Mouse (Mus musculus) heart, adult 18-20 months (tissue): ENCODE results near the gene Fam117a. TPM values are rescaled to one million over a fixed set of nuclear protein-coding genes. Genes with fewer than 3 reads are reported as not detected.

Experiments
- DNase-seq, 2 experiments: peaks; one replicate each; pipeline ENCODE4 v3.0.0; 2021 to 2022; ENCODE audit warnings: mixed read lengths in 1 of 2
- total RNA-seq, 2 experiments: library from RNA; stranded (reverse); gene quantifications; 2 replicates each; pipeline ENCODE4 v1.2.3; 2021

The Fam117a gene
- total RNA-seq, 2 experiments from 2014 or later = 6.6 to 7.0 TPM

DNA sequence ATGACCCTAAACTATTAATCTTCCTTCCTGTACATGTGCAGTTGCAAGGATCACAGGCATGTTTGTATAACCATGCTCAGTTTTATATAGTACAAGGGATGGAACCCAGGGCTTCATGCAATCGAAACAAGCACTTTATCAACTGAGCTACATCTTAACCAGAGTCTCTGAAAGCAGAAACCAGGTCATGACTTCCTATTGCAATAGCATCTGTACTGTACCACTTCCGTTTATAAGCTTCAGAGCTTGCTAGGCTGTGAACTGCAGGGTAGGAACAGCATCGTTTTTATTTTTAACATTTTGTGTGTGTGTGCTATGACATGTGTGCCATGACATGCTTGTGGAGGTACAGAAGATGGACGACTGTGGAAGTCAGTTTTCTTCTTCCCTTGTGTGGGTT, 3.6 kb upstream of the Fam117a start:
- DNase-seq = no peak

DNA sequence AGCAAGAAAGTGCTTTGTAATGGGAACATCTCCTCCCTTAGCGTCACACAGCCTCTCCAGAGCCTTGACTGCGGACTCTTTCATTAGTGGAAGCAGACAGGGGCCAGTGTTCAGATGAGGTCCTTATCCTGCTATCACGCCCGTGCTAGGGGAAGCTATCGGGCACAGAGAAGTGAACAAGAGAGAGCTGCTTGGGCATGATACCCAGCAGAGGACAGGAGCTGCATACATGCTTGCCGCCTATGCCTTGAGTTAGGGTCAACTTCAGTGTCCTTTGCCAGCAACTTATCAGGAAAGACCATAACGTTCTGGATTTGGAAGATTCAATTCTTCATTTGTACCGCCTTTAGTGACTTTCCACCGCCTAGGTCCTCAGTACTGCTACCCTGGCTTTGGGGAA, 3.0 kb upstream of the Fam117a start:
- no peak for DNase-seq

DNA sequence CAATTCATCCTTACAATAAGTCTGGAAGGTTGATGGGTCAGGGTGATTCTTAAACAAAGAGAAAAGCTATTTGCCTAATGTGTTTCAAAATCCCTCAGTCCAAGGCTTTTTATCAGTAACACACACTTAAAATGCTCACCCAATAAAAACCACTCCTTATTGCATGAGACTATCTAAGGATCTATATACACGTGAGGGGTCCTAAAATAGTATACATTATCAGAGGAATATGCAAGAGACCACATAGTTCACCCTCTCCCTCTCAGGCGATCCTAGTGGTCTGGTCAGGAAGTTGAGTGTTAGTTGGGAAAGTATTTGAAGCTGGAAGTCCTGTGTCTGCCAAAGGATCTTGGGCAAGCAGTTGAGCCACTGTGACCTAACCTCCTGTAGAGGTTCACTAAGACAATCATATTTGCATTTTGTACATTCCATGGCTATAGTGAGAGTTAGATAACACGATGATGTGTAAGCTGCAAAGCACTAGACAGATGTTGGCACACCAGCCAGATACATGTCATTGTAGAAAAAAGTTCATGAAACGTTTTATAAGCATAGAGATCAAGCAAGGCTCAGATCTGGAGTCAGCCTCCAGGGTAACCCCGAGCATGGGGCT, 2.3 kb upstream of the Fam117a start:
- DNase-seq = no peak

DNA sequence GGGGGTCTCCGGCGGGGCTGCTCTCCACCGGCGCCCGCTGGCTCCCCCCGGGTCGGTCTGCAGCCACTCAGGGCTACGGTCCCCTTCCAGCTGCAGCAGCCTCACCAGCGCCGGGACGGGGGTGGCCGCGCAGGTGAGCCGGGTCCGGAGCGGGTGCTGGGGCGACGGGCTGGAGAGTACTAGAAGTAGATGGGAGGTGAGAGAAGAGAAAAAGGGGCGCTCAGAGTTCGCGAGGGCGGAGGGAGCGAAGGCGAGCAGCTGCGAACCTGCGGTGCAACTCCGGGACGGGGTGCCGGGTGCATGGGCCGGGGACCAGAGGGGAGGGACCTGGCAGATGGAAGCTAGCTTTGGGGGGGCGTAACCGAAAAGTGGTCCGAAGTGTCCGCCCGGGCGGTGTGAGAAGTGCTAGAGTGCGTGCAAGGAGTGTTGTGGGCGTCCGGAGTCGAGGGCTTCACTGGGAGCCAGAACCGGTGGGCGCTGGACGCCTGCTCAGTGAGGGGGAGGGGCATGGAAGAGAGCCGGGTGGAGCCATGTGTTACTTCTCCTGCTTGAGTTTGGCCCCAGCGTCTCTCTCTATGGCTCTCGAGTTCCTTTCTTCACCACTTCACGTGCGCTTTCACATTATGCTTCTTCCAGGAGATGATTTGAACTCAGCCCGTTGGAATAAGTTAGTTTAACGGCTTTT, 453 bp downstream of the Fam117a start:
- peak; percentile 73 to 79 for DNase-seq

DNA sequence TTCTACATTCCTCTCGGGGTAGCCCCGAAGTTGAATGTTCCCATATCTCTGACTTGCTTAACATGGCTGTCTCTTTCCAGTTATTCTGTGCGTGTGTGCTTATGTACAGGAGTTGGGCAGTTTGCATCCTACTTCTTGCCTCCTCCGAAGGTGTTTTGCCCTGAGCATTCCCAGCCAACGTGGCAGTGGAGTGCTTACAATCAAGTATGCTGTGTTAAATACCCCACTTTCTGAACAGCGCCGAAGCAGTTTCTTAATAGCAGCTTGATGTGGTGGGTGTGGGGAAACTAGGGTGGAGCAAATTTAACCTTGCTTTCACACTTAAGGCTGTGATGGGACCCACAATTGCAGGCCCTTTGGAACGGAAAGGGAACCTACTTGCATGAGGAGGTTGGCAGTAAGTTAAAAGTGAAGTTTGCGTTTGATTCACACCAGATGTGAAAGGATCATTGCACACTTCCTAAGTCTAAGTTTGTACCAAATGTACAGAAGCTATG, 1.1 kb downstream of the Fam117a start:
- no peak for DNase-seq

DNA sequence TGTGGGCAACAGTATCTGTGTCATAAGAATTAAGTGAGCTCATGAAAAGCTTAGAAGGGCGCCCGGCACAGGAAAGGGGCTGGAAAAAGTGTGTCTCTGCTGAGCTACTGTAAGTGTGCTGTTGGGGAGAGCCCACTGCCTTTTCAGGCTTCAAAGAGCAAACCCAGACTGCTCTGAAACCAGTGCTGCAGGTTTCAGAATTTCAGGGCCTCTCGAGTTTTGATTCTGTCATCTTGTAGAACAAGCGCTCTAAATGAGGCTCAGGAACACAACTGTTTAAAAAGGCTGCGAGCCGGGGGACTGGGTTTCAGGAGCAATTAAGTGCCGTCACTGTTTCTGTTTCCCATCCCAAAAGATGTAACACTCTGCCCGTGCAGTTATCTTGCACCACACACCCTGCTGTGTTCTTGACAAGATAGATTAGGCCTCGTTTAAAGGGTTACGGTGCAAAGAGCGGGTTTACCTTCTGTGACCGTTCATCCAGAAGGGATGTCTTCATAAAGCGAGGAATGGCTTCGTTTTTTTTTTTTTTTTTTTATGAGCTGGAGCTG, 2.7 kb downstream of the Fam117a start:
- DNase-seq = peak in 1 of 2 experiments; percentile 20

DNA sequence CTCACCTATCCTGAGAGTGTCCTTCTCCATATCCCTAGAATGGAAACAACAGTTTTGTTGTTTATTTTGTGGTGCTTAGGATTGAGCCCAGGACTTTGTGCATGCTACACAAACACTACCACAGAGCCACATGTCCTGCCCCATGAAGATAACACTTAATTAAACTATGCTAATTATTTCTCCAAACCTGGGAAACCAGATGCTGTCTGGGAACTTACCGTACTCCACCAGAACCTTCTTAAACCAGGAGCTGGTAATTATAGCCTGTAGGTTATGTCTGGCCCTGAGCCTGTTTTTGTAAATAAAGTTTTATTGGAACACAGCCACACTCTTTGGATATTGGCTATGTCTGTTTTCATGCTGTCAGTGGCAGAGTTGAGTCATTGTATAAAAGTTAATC, 3.4 kb downstream of the Fam117a start:
- DNase-seq = no peak

DNA sequence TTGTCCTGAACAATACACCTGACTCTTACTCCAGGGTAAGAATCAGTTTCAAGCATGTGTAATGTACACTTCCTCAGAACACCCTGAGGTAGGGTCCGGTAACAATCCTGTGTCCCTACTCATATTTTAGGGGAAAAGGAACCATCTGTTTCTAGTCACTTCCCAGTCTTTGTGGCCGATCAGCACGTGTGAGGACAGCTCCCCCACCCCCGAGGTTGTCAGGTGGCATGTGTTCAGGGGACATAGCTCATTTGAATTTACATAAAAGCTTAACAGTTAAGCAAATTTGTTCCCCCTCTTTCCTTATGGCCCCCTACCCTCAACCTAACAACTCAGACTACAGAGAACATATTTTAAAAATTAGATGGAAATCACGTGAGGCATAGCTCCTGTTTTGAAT, 3.8 kb downstream of the Fam117a start:
- no peak for DNase-seq

DNA sequence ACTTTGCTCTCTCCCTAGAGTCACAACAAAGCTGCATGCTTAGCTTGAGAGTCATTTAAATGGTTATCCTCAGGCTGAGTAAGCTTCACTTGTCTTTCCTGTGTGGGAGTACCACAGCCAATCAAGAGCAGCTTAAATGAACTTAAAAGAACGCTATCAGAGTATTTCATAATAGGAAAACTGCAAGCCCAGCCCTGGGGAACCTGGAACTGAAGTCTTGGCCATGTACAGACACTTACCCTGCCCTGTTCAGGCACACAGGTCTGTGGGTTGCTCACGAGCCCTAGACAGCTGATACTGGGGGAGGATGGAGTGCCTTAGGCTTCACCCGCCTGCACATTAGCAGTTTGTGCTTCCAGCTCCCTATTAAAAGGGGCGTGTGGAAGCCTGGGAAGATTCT, 6.4 kb downstream of the Fam117a start:
- DNase-seq = no peak

DNA sequence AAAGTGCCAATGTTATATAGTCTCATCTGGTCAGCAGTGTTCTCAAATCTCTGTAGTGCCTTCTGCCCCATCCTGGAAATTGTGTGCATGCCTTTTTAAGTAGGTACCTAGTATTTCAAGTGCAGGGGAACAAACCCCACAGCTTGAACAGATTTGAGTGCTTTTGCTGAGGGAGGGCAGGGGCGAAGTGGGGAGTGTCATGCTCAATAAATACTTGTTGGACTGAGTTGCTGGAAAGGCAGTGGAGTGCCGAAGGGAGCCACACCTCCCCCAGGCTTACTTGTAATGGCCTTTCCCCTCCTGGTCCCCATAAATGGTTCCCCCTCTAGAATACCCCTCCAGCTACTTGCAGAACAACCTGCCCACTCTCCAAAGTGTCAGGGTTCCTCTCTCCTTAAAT, 7.4 kb downstream of the Fam117a start:
- DNase-seq = no peak

DNA sequence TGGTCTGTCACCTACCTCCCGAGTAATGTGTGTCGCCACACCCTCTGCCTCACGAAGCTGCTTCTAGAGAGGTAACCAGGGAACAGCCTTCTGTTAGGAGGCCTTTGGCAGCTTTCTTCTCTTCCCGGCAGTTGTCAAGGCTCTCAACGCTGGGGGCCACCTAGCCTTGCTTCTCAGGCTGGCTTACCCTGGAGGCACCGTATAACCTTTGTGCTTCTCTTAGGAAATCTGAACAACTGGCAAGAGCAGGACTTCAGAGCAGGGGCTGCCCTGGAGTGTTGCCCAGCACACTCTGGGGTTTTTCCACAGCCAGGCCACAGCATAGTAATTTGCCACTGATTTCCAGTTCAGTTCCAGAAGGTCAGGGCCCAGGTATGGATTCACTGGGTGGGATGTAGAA, 13.5 kb downstream of the Fam117a start:
- no peak for DNase-seq

DNA sequence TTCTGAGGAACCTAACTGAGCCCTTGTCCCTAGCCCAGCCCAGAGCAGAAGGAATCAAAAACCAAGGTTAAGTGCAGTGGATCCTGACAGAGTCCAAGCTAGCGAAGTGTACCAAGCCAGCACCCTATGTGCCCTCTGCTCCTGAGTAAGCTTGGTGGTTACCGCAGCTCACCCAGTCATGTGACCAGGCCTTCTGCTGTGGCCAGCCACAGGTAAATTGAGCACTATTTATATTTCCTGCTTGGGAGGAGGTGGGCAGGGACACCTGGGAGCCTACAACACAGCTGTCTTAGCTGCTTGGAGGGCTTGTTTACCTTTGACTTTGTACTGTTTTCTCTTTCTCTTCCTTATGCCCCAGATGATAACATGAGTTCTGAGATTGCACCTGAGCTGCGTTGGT, 14.1 kb downstream of the Fam117a start:
- no peak for DNase-seq

DNA sequence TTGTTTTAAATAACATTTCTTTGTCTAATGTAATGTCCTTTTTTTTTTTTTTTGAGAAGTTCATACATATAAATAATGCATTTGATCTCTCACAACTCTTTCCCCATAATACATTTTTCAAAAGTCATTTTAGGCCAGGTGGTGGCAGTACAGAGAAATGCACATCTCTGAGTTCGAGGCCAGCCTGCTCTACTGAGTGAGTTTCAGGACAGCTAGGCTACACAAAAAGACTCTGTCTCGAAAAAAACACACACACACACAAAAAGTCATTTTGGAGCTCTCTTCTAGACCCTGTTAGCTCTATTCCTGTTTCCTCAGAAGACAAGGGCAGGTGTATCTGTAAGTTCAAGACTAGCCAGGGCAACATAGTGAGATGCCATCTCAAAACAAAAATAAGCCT, 15.9 kb downstream of the Fam117a start:
- DNase-seq = no peak

DNA sequence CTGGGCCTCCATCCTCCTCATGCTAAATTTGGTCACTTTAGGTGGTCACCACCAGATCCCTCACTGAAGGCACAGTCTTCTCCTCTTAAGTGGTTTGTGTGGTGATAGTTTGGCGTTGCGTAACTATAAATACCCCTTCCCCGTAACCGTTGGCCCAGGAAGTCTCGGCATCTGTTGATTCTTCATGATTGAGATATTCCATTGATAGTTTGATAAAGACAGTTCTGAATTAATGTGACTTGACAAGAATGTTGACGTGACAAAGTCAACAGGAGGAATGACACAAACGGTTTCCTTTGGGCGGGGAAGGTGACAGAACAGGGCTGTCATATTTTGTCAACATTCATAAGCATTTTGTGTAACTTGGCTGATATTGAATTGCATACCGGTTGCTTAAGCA, 16.4 kb downstream of the Fam117a start:
- DNase-seq = no peak

DNA sequence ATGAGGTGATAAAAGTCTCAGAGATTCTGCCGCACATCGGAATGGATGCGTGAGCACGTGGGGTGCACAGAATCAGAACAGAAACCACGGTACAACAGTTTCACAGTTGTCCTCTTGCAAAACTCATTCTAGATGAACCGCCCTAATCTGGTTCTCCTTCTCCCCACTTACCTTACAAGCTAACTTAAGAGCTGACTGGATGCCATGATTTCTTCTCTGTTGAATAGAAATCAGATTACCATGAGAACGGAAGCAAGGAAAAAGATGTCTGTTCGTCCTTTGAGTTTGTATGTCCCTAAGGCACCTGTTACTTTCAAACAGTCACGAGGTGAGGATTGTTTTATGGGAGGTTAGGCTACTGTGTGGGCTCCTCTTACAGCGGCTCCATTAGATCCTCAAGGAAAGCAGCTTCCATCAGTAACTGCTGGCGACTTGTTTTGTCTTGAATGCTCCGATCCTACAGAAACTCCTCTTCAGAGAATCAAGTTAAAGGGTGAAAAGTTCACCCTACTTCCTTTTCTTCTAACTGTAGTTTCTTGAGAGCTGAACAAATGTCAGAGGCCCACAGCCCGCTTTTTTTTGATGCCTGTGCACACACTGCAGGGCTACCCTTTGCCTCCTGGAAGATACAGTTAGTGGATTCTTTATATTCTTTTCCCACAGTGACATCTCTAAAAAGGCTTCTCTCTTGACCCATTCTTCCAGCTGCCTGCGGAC, 17.6 kb downstream of the Fam117a start:
- DNase-seq = no peak

DNA sequence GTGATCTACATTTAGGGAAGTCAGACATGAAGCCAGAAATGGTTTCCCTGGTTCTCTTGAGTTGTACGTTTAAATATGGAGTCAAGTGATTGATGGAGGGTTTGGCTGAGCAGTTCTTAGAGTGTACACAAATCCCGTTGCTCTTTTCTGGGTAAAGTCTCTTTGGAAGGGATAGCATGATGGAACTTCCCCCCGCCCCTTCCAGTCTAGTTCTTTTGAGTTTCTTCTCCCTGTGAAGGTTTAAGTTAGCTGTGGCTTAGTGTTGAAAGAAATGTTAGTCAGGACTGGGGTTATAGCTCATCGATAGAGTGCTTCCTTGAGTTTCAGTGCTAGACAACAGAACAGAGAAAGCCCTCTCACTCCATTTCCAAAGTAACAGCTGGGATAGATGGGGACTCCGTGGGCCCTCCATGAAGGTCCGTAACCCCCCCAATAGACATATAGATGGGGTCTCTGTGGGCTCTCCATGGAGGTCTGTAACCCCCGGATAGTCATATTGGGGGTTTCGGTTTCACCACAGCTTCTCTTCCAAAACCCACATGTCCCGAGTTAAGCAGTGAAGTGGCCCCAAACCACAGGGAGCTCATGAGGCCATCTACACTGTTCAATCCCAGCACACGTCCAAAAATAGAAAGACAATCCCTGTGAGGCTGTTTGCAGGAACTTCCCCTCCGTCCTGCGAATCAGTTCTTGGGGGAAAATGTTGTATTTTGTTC, 18.3 kb downstream of the Fam117a start:
- DNase-seq = no peak

DNA sequence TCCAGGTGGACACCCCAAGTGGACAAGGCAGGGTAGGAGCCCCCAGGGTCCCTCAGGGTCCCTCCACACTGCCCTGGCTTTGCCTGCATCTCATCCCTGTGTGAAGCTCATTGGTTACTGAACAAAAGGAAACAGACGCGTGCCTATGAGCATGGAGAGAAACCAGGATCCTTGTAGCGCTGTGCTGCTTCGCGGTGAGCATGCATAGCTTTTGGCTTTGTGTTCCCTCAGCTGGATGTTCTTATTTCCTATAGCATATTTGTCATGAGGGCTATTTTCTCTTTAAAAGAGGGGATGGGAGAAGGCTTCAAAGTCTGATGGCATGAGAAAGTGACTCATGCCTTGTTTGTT, 18.8 kb downstream of the Fam117a start:
- no peak for DNase-seq

DNA sequence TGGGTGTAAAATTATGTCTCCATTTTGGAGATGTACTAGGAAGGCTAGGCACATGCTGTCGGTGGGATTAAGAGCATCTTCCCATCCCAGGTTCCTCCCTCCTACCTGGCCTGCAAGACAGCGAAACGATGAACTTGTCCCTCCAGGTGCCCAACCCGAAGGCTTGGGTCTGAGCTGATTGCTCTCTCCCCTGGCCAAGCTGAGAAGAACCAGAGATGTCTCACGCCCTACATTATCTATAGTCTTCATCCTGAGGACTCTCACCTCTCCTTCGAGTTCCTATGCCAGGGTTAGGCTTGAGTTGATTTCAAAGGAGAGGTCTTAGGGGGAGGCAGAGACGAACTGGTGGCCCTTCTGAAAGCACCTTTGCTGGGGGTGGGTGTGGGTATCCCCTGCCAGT, 19.2 kb downstream of the Fam117a start:
- DNase-seq = no peak

DNA sequence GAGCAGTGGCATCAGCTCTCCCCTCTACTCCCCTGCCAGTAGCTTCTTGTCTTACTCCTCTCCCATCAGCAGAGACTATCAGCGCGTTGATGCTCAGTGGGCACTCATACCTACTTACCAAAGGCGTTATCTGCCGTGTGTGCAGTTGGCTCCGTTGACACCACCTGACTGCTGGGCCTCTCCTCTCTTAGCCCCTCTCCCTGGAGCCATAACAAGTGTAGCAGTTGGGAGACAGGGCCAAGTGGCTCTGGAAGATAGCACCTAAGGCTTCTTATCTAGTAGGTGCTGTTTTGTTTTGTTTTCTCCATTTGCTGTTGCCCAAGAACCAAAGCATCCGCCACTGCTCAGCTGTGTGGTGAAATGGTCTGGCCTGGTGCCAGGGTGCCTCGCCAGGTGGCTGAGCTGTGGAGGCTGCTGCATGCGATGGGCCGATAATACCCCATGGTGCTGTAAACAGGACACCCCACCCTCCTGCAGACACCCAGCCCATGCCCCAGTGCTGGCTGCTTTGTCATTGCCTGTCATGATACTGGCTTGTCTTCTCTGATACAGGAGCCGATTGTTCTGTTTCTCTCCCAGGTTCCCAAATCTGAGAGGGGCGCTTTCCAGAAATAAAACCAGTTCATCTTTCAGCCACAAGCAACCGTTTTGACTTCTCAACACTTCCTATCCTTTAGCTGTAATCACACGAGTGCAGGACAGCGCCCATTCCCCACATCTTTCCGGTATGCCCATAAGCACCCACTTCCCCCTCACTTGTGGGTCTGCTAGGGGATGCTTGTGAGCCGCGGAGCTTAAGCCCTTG, 19.9 kb downstream of the Fam117a start:
- DNase-seq = peak; percentile 74 to 78

DNA sequence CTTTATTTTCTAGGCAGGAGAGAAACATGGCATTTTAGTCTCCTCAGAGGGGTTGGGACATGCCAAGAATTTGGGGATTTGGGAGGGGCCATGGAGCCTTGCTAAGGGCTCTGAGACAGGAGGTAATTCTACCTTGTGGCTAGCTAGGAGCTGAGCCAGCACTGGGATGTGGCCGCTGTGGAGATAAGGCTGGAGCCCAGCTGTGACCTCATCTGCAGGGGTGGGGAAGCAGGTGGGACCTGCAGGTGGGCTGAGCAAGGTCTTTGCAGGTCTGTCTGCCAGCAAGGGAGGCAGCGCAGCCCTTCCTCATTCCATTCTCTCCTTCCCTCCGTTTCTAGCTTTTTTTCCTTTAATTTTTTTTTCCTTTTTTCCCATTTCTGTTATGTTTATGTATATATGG, 21.4 kb downstream of the Fam117a start:
- DNase-seq = no peak

DNA sequence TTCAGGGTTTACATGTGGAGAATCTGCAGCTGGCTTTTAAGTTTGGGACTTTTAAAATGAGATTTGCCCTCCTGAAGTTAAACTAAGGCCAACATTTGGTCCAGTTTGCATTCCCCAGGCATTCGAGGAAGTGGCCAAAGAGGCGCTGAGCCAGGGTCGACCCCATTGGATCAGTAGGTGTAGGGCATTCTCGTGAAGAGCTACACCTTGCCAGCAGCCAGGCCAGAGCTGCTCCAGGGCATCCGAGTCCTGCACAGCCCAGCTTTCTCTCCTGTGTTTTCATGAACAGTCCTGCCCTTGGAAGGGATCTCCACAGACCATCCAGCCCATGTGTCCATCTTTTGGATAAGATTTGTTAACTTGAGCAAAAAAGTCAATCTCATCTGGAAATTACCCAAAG, 27.6 kb downstream of the Fam117a start:
- no peak for DNase-seq

DNA sequence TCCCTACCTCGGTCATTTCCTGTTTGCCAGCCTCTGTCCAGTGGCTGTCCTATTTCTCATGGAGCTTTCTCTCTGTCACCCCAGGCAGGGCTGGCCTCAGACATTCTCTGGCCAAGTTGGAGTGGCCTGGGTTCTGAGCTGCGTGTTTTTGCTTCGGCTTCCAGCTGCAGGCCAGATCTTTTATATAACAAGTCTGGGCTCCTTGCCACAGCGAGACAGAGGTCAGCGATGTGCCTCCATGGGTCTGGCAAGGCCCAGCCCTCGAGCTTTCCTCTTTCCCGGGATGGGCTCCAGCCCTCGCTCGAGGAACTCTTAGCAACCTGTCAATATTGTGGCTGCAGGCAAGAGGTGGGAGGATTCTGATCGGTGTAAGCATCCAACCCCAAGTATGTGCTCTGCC, 28.8 kb downstream of the Fam117a start:
- DNase-seq = peak; percentile 95 to 97
